8 mouse cellular contexts compared by ENCODE assay signal in the genomic region with DNA sequence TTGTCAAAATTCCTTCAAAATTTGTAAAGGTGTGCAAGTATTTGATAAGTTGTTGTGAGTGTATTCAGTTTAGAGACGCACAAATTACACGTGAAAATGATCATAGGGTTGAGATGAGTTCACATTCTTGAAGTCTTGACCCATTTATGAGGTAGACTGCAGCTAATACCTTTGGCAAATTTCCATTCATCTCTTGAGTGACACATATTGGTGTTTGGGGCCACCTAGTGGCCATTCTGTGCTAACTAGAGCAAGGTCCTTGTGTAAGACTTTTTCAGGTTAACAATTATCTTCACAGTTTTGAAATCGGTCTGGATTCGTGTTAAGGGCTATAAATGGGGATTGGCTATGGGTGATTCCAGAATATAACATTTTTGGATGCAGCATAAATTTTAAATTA. TPM values are rescaled to one million over a fixed set of nuclear protein-coding genes. Genes with fewer than 3 reads are reported as not detected.
DNase-seq lines count a peak whose midpoint lies in the region; ATAC-seq and TF ChIP-seq lines count a peak whose summit lies in the region.

No protein-coding gene starts in this region.

- H3K4me3 ChIP-seq in cortical plate, adult 2 months (ENCODE audit: insufficient read depth, low read length), result no peak overlapping the region
- H3K4me3 ChIP-seq in intestine, postnatal 0 days (ENCODE audit: low read depth, low read length), result no peak overlapping the region
- H3K4me3 ChIP-seq in liver, adult 2 months (ENCODE audit: insufficient read depth, low read depth, low read length), result no peak overlapping the region

- H3K79me2 ChIP-seq in liver, adult 2 months (ENCODE audit: control insufficient read depth, insufficient read depth, low read length), result no peaks in the 10 kb centered on the region

- ATAC-seq in frontal cortex, adult (ENCODE audit: low TSS enrichment), result peak; percentile 41
- no peak for ATAC-seq in intestine, postnatal 0 days

- H3K4me2 ChIP-seq in intestine, postnatal 0 days (replicated peaks; ENCODE audit: low read depth), result no peak overlapping the region

- no peak overlapping the region for H3K27ac ChIP-seq in cortical plate, adult 2 months (ENCODE audit: insufficient read depth, low read length)
- H3K27ac ChIP-seq in intestine, postnatal 0 days (ENCODE audit: low read depth, low read length), result no peak overlapping the region
- H3K27ac ChIP-seq in liver, adult 2 months (replicated peaks; ENCODE audit: insufficient read depth, low read depth, low read length), result no peak overlapping the region

- WGBS in intestine, postnatal 0 days, result 13% methylated on average over 4 of the region's 4 CpGs
- 7% methylated on average over 4 of the region's 4 CpGs for WGBS in liver, adult 2 months

- no peaks in the 10 kb centered on the region for H3K27me3 ChIP-seq in intestine, postnatal 0 days (replicated peaks; ENCODE audit: control insufficient read depth, insufficient read depth, low read length)
- H3K27me3 ChIP-seq in liver, adult 2 months (ENCODE audit: control insufficient read depth, insufficient read depth, low read length), result no peaks in the 10 kb centered on the region

- TF ChIP-seq POLR2A in cortical plate, adult 2 months (IDR thresholded peaks at IDR 0.05; ENCODE audit: extremely low read depth, insufficient read depth, low read length), result no peak
- no peak for TF ChIP-seq POLR2A in liver, adult 2 months (IDR thresholded peaks at IDR 0.05; ENCODE audit: extremely low read depth, insufficient read depth, low read length)

- no peak overlapping the region for H3K9ac ChIP-seq in intestine, postnatal 0 days (ENCODE audit: low read depth, low read length)
- no peak overlapping the region for H3K9ac ChIP-seq in liver, adult 2 months (ENCODE audit: low read depth, low read length)

- no peaks in the 10 kb centered on the region; the same call in 1 of the 2 replicates for H3K4me1 ChIP-seq in cortical plate, adult 2 months (ENCODE audit: control insufficient read depth, insufficient read depth, low read length)
- H3K4me1 ChIP-seq in intestine, postnatal 0 days (replicated peaks; ENCODE audit: control insufficient read depth, insufficient read depth, low read length), result no peaks in the 10 kb centered on the region
- H3K4me1 ChIP-seq in liver, adult 2 months (ENCODE audit: control insufficient read depth, insufficient read depth, low read length), result no peaks in the 10 kb centered on the region

- peak; percentile 36; the same call in 1 of the 2 replicates for TF ChIP-seq CTCF in cortical plate, adult 2 months (IDR thresholded peaks at IDR 0.05; ENCODE audit: extremely low read depth, insufficient read depth, low read length)
- TF ChIP-seq CTCF in intestine, postnatal 0 days (IDR thresholded peaks at IDR 0.05; ENCODE audit: low read depth), result peak; percentile 74
- TF ChIP-seq CTCF in liver, adult 2 months (IDR thresholded peaks at IDR 0.05; ENCODE audit: low read depth, low read length), result peak; percentile 22; the same call in 1 of the 2 replicates

- no peaks in the 10 kb centered on the region for H3K36me3 ChIP-seq in intestine, postnatal 0 days (ENCODE audit: control insufficient read depth, insufficient read depth)
- H3K36me3 ChIP-seq in liver, adult 2 months (ENCODE audit: control insufficient read depth, insufficient read depth, low read length), result no peaks in the 10 kb centered on the region

- no peaks in the 10 kb centered on the region for H3K9me3 ChIP-seq in intestine, postnatal 0 days (ENCODE audit: control insufficient read depth)

- DNase-seq in frontal cortex, postnatal 25 days (ENCODE audit: low spot score in 2 of 2), result no peak
- DNase-seq in thymus, postnatal 4 days, result peak; percentile 48
- DNase-seq in thymus, adult 18-20 months, result no peak
- DNase-seq in liver, adult 2 months (ENCODE audit: extremely low read depth, low read depth, low spot score), result peak; percentile 64
- DNase-seq in right cerebral cortex, postnatal 10 days (ENCODE audit: low spot score in 2 of 2), result peak; percentile 53 to 57

RNA-seq across cellular contexts. Expression of gene Cdh10, which starts 13.5 kb away (rescaled TPM):
- 36.6 and 40.2 TPM in 2 replicates for polyA plus RNA-seq in cortical plate, adult 2 months (2012; rRNA removed)
- 0.52 and 0.64 TPM in 2 replicates for polyA plus RNA-seq in intestine, postnatal 0 days (2015; fragmentation: Nextera tagmentation; extraction: Ambion mirVana)
- total RNA-seq in liver, adult 2 months (2014; rRNA removed), result not detected in 2 replicates
- polyA plus RNA-seq in liver, adult 2 months (2012; rRNA removed), result not detected in 2 replicates

Comparison
In these comparisons a context has a peak if more than half of its experiments do, and no peak if none do; other contexts are left out.
1. DNase-seq: peak in thymus, postnatal 4 days (single experiment), liver, adult 2 months (single experiment) and right cerebral cortex, postnatal 10 days (2 of 2); none in frontal cortex, postnatal 25 days (0 of 2) and thymus, adult 18-20 months (0 of 2).
2. CTCF ChIP-seq: peak in every context shown above with its lines; median percentile 74 in intestine, postnatal 0 days; 36 in cortical plate, adult 2 months; 22 in liver, adult 2 months.
3. RNA of gene Cdh10, which starts 13.5 kb away (polyA plus RNA-seq): 36.6 to 40.2 TPM in cortical plate, adult 2 months; 0.52 to 0.64 TPM in intestine, postnatal 0 days and not detected in liver, adult 2 months; every median in the first group is over 10 times any median in the second.